Mouse (Mus musculus) embryonic facial prominence, embryonic 11.5 days (tissue): ENCODE results near the gene Fbxl5. TPM values are rescaled to one million over a fixed set of nuclear protein-coding genes. Genes with fewer than 3 reads are reported as not detected.

Experiments
- ATAC-seq: fragments of 200-750 bp; cut with Nextera tagmentation; replicated peaks from 2 replicates; pipeline ENCODE4 v1.8.0; 2017; ENCODE audit warnings: low read depth; ENCODE audit not compliant: insufficient number of reproducible peaks, low FRiP score, low TSS enrichment
- DNase-seq: peaks from one replicate; pipeline ENCODE4 v3.0.0-alpha.2; 2015; ENCODE audit warnings: low spot score
- H3K27ac ChIP-seq: fragments of 300-500 bp; sonication (generic); replicated peaks from 2 replicates; pipeline ENCODE4 v1.5.1; 2014; ENCODE audit warnings: mild to moderate bottlenecking, low read depth, low read length, control low read depth
- H3K27me3 ChIP-seq: fragments of 300-500 bp; sonication (generic); 2 replicates; pipeline ENCODE4 v1.6.1; 2014; ENCODE audit warnings: mild to moderate bottlenecking, low read length, moderate library complexity, mixed read lengths; ENCODE audit not compliant: control insufficient read depth, insufficient read depth
- H3K36me3 ChIP-seq: fragments of 300-500 bp; sonication (generic); replicated peaks from 2 replicates; pipeline ENCODE4 v1.6.1; 2014; ENCODE audit warnings: low read depth, mild to moderate bottlenecking, low read length, moderate library complexity, mixed read lengths; ENCODE audit not compliant: control insufficient read depth, insufficient read depth
- H3K4me1 ChIP-seq: fragments of 300-500 bp; sonication (generic); 2 replicates; pipeline ENCODE4 v1.6.1; 2014; ENCODE audit warnings: low read length, mixed read lengths; ENCODE audit not compliant: control insufficient read depth, insufficient read depth
- H3K4me2 ChIP-seq: fragments of 300-500 bp; sonication (generic); 2 replicates; pipeline ENCODE4 v1.6.1; 2014; ENCODE audit warnings: low read depth, mild to moderate bottlenecking, control low read depth, low read length, moderate library complexity
- H3K4me3 ChIP-seq: fragments of 300-500 bp; sonication (generic); 2 replicates; pipeline ENCODE4 v1.5.1; 2014; ENCODE audit warnings: low read depth, low read length, control low read depth
- H3K9ac ChIP-seq: fragments of 300-500 bp; sonication (generic); replicated peaks from 2 replicates; pipeline ENCODE4 v1.6.1; 2014; ENCODE audit warnings: mild to moderate bottlenecking, control low read depth, low read length
- H3K9me3 ChIP-seq: fragments of 300-500 bp; sonication (generic); replicated peaks from 2 replicates; pipeline ENCODE4 v1.6.1; 2016; ENCODE audit warnings: mild to moderate bottlenecking, low read length, inconsistent platforms, mixed read lengths; ENCODE audit not compliant: control insufficient read depth
- WGBS: fragments of 180-500 bp; shearing (Covaris S2); extraction: QIAGEN DNeasy Blood & Tissue Kit; methylation state at CpG from one replicate; pipeline ENCODE4 v1.1.7; 2014; 5-methylcytosine and 5-hydroxymethylcytosine counted together
- polyA plus RNA-seq: library from polyadenylated mRNA; unstranded; fragments of >200 nt; fragmentation: Nextera tagmentation; extraction: Ambion mirVana; gene quantifications from 2 replicates; pipeline ENCODE4 v1.2.1, GENCODE M21; 2014

The Fbxl5 gene
- polyA plus RNA-seq, 1 experiment from 2014 or later: 83.4 TPM

DNA sequence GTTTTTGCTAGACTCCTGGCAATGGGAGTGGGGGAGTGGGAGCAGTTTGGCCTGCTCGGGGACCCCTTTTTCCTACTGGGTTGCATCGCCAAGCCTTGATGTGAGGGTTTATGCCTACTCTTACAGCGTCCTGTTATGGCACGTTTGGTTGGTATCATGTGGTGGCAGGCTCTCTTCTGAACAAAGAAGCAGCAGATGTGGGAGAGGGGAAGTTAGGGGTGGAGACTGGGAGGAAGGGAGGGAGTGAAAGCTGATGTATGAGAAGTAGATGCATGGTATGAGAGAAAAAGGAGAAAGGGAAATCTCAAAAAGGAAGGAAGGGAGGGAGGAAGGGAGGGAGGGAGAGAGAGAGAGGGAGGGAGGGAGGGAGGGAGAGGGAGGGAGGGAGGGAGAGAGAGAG lies 14.5 kb downstream of the Fbxl5 start:
- DNase-seq: no peak
- no peaks in the 10 kb centered on the region for H3K4me1 ChIP-seq
- no peaks in the 10 kb centered on the region for H3K27me3 ChIP-seq
- H3K9ac ChIP-seq: no peak overlapping the region
- no peak overlapping the region for H3K4me3 ChIP-seq
- no peaks in the 10 kb centered on the region for H3K9me3 ChIP-seq
- no peak overlapping the region for H3K4me2 ChIP-seq
- no peaks in the 10 kb centered on the region for H3K36me3 ChIP-seq
- no peak for ATAC-seq
- 73% methylated on average over 4 of the region's 4 CpGs for WGBS
- no peak overlapping the region for H3K27ac ChIP-seq

DNA sequence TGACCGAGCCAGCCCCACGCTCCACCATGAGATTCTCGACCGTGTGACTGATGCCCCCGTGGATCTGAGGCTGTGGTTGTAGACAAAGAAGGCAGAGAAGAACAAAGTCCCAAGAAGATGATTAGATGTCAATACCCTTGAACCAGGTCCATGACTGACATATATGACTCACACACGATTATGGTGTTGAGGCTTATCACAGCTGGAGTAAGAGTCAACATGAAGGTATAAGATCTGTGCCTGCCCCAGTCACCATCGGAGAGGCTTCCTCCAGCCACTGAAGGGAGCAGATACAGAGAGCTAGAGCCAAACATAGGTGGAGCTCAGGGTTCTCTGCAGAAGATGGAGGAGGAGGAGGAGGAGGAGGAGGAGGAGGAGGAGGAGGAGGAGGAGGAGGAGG lies 15.1 kb downstream of the Fbxl5 start:
- H3K27me3 ChIP-seq: no peaks in the 10 kb centered on the region
- no peak for ATAC-seq
- WGBS: 97% methylated on average over 7 of the region's 7 CpGs

DNA sequence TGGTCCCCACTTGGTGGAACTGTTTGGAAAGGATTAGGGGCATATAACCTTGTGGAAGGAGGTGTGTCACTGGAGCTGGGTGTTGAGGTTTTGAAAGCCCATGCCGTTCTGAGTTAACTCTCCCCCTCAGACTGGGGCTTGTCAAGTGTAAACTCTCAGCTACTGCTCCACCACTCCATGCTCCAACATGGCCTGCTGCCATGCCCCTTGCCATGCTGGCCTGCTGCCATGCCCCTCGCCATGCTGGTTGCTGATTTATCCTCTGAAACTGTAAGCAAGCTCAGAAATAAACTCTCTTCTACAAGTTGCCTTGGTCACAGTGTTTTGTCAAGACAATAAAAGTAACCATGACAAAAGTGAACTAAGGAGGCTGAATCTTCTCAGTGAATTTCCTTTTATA lies 16.0 kb downstream of the Fbxl5 start:
- Histone ChIP-seq H3K27me3 (no peaks in the 10 kb centered on the region), H3K9me3 (no peaks in the 10 kb centered on the region), H3K4me3 (no peak overlapping the region), H3K9ac (no peak overlapping the region), H3K4me2 (no peak overlapping the region), H3K36me3 (no peaks in the 10 kb centered on the region), H3K4me1 (no peaks in the 10 kb centered on the region), H3K27ac (no peak overlapping the region)
- WGBS: 83% methylated on average over 2 of the region's 2 CpGs
- DNase-seq: no peak
- ATAC-seq: no peak

More for the DNA sequence above, 15.1 kb downstream of the Fbxl5 start:
- no peak for DNase-seq
- Histone ChIP-seq H3K4me2 (no peak overlapping the region), H3K9ac (no peak overlapping the region), H3K9me3 (no peaks in the 10 kb centered on the region), H3K4me1 (no peaks in the 10 kb centered on the region), H3K36me3 (no peaks in the 10 kb centered on the region), H3K27ac (no peak overlapping the region), H3K4me3 (no peak overlapping the region)

DNA sequence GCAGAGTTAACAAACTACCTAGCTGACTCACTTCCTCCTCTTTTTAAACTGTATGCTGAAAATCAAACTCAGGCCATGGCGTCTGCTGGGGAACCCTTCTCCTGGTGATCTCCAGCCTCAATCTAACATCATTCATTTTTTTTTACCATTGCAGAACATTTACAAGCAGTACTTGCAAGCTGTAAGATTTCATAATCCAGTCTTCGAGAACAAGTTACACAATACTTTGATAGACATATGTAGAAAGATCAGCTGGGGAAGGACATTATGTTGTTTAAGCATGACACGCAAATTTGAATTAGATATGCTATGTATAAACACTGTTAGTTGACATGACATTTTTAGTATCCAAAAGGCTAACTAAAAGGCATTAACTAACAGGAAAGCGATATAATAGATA lies 19.6 kb downstream of the Fbxl5 start:
- Histone ChIP-seq H3K9ac (no peak overlapping the region), H3K4me2 (no peak overlapping the region), H3K4me1 (no peaks in the 10 kb centered on the region), H3K27me3 (no peaks in the 10 kb centered on the region), H3K36me3 (no peaks in the 10 kb centered on the region), H3K9me3 (no peaks in the 10 kb centered on the region), H3K27ac (no peak overlapping the region), H3K4me3 (no peak overlapping the region)
- no peak for DNase-seq
- 92% methylated on average over 4 of the region's 4 CpGs for WGBS
- ATAC-seq: no peak

DNA sequence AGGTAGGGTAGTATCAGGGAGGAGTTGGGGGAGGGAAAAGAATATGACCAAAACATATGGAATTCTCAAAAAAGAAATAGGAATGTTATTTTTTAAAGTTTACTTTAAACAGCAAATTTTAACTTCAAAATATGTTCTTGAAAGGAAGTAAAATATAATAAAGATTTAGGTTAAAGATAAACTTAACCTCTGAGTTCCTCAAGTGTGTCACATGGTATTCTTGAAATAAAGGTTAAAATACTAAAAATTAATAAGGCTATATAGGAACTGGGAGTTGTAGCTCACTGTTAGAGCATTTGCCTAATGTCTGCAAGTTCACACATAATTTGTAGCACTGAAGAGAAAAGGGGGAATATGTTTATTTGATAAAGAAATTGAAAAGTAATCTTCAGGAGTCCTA lies 20.2 kb downstream of the Fbxl5 start:
- Histone ChIP-seq H3K27me3 (no peaks in the 10 kb centered on the region), H3K4me3 (no peak overlapping the region), H3K9me3 (no peaks in the 10 kb centered on the region), H3K4me2 (no peak overlapping the region), H3K27ac (no peak overlapping the region), H3K4me1 (no peaks in the 10 kb centered on the region), H3K9ac (no peak overlapping the region), H3K36me3 (no peaks in the 10 kb centered on the region)
- no peak for ATAC-seq
- DNase-seq: no peak

DNA sequence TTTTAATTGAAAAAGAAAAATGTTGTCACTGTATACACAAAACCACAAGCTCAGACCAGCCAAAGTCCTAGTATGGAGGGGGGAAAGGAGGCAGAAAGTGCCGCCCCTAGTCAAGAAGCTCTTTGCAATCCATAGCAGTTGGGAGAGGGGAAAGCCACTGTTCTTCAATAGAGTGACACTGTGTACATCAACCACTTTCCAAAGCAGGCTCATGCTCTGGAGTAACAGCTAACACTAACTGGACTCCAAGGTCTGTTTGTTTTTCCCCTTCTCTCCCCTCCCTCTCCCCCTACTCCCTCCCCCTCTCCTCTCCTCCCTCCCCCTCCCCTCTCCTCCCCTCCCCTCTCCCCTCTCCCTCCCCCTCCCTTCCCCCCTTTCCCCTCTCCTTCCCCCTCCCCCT lies 20.7 kb downstream of the Fbxl5 start:
- Histone ChIP-seq H3K27ac (no peak overlapping the region), H3K27me3 (no peaks in the 10 kb centered on the region), H3K4me2 (no peak overlapping the region), H3K4me1 (no peaks in the 10 kb centered on the region), H3K36me3 (no peaks in the 10 kb centered on the region), H3K4me3 (no peak overlapping the region), H3K9ac (no peak overlapping the region), H3K9me3 (no peaks in the 10 kb centered on the region)
- ATAC-seq: no peak
- 42% methylated on average over 1 of the region's 1 CpGs for WGBS
- no peak for DNase-seq

DNA sequence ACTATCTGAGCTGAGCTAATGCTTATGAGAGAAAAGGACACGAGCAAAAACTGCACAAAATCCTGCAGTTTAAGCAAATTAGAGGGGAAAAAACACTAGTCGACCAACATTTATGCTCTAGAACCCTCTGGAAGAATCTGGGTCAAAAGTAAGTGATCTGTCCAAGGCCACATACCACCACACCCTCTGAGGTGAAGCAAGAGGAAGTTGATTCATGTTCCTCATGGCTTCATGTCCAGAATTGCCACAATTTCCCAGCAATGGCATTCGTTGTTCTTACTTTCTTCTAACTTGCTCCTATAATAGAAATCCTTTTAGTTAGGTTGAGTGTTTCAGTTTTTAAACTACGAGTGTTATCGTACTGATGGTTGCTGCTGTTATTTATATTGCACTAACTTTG lies 21.9 kb downstream of the Fbxl5 start:
- Histone ChIP-seq H3K27ac (no peak overlapping the region), H3K9ac (no peak overlapping the region), H3K36me3 (no peaks in the 10 kb centered on the region), H3K4me2 (no peak overlapping the region), H3K27me3 (no peaks in the 10 kb centered on the region), H3K4me1 (no peaks in the 10 kb centered on the region), H3K9me3 (no peaks in the 10 kb centered on the region), H3K4me3 (no peak overlapping the region)
- ATAC-seq (no peak), DNase-seq (no peak)
- 88% methylated on average over 5 of the region's 5 CpGs for WGBS

DNA sequence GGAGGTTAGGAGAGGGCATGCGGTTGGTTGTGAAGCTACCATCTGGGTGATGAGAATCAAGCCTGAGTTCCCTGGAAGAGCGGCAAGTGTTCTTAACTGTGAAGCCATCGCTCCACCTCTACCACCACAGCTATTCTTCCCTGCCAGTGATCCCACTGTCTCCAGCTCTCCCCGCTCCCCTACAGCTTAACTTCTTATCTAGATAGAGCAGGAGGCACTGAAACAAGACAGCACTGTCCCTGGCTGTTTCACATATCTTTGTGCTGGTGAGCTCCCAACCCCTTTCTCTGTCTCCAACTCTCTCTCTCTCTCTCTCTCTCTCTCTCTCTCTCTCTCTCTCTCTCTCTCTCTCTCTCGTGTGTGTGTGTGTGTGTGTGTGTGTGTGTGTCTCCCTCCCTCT lies 29.1 kb downstream of the Fbxl5 start:
- H3K4me1 ChIP-seq: no peaks in the 10 kb centered on the region
- no peaks in the 10 kb centered on the region for H3K36me3 ChIP-seq
- H3K9ac ChIP-seq: no peak overlapping the region
- H3K4me2 ChIP-seq: no peak overlapping the region
- H3K4me3 ChIP-seq: no peak overlapping the region
- WGBS: 77% methylated on average over 5 of the region's 5 CpGs
- ATAC-seq (no peak), DNase-seq (no peak)
- H3K9me3 ChIP-seq: no peaks in the 10 kb centered on the region
- no peaks in the 10 kb centered on the region for H3K27me3 ChIP-seq
- no peak overlapping the region for H3K27ac ChIP-seq
